Mouse (Mus musculus): ENCODE results near the gene Gm12216.

The Gm12216 gene

GRCm38 (mm10) chr11:53796409-53797151 lies 62.5 kb downstream of the Gm12216 start:
- in situ Hi-C loops (cut with MseI, MboI), result no loop called here

- in situ Hi-C loops (cut with MseI, MboI), result no loop called here
Measured at GRCm38 (mm10) chr11:53795813-53796212, 63.2 kb downstream of the Gm12216 start.

- in situ Hi-C loops (cut with MseI, MboI), result no loop called here
Measured at GRCm38 (mm10) chr11:53794671-53795557, 64.1 kb downstream of the Gm12216 start.

GRCm38 (mm10) chr11:53794015-53794414 lies 65.0 kb downstream of the Gm12216 start:
- in situ Hi-C loops (cut with MseI, MboI), result no loop called here

- in situ Hi-C loops (cut with MseI, MboI), result no loop called here
Measured at GRCm38 (mm10) chr11:53792986-53793385, 66.1 kb downstream of the Gm12216 start.

GRCm38 (mm10) chr11:53789277-53789676 lies 69.8 kb downstream of the Gm12216 start:
- in situ Hi-C loops (cut with MseI, MboI), result no loop called here

GRCm38 (mm10) chr11:53788196-53788595 lies 70.9 kb downstream of the Gm12216 start:
- in situ Hi-C loops (cut with MseI, MboI), result no loop called here

- in situ Hi-C loops (cut with MseI, MboI), result no loop called here
Measured at GRCm38 (mm10) chr11:53786058-53787031, 72.7 kb downstream of the Gm12216 start.

GRCm38 (mm10) chr11:53785311-53785936 lies 73.6 kb downstream of the Gm12216 start:
- in situ Hi-C loops (cut with MseI, MboI), result no loop called here

GRCm38 (mm10) chr11:53783288-53783687 lies 75.8 kb downstream of the Gm12216 start:
- in situ Hi-C loops (cut with MseI, MboI), result no loop called here

- in situ Hi-C loops (cut with MseI, MboI), result no loop called here
Measured at GRCm38 (mm10) chr11:53781964-53782363, 77.1 kb downstream of the Gm12216 start.

- in situ Hi-C loops (cut with MseI, MboI), result no loop called here
Measured at GRCm38 (mm10) chr11:53781201-53781775, 77.8 kb downstream of the Gm12216 start.

GRCm38 (mm10) chr11:53780262-53780661 lies 78.8 kb downstream of the Gm12216 start:
- in situ Hi-C loops (cut with MseI, MboI), result no loop called here

GRCm38 (mm10) chr11:53779808-53780207 lies 79.2 kb downstream of the Gm12216 start:
- in situ Hi-C loops (cut with MseI, MboI), result no loop called here

GRCm38 (mm10) chr11:53778455-53778854 lies 80.6 kb downstream of the Gm12216 start:
- in situ Hi-C loops (cut with MseI, MboI), result no loop called here

- in situ Hi-C loops (cut with MseI, MboI), result no loop called here
Measured at GRCm38 (mm10) chr11:53777736-53778135, 81.3 kb downstream of the Gm12216 start.

GRCm38 (mm10) chr11:53774659-53775255 lies 84.3 kb downstream of the Gm12216 start:
- in situ Hi-C loops (cut with MseI, MboI), result no loop called here

- in situ Hi-C loops (cut with MseI, MboI), result no loop called here
Measured at GRCm38 (mm10) chr11:53773641-53774360, 85.3 kb downstream of the Gm12216 start.

GRCm38 (mm10) chr11:53773087-53773486 lies 86.0 kb downstream of the Gm12216 start, which contains the start of gene Gm17334:
Gene Gm17334, minus strand, starts transcription at chr11:53773187.
- in situ Hi-C loops (cut with MseI, MboI), result no loop called here
